Mouse (Mus musculus) megakaryocyte, embryonic 14.5 days (primary cell): Measurements from ENCODE around the gene Dst.

Experiments used
- FLI1 ChIP-seq: IDR thresholded peaks from 2 replicates; pipeline ENCODE4 v1.6.1; 2012; ENCODE audit warnings: low read length, inconsistent platforms, mixed read lengths
- GATA1 ChIP-seq: IDR thresholded peaks from 3 replicates; pipeline ENCODE4 v1.6.1; 2012; ENCODE audit warnings: mixed read lengths, low read length, inconsistent platforms, borderline replicate concordance

- TF ChIP-seq GATA1: no peak
- no peak for TF ChIP-seq FLI1
Measured at GRCm38 (mm10) chr1:34036111-34036510, 128.1 kb downstream of the Dst start.
